Mouse (Mus musculus) liver, postnatal 0 days (tissue): ENCODE measurements around the gene Slc38a3.

Source experiments
- CTCF ChIP-seq: sonication (generic); IDR thresholded peaks from 2 replicates; pipeline ENCODE4 v1.5.1; 2016; ENCODE audit warnings: antibody characterized with exemption, low read depth
- EP300 ChIP-seq: IDR thresholded peaks from 2 replicates; pipeline ENCODE4 v1.6.1; 2016; ENCODE audit warnings: antibody characterized with exemption, low read depth, mild to moderate bottlenecking

- TF ChIP-seq CTCF: no peak
- no peak for TF ChIP-seq EP300
Measured at GRCm38 (mm10) chr9:107629411-107629730, 40.0 kb downstream of the Slc38a3 start.
